Mouse (Mus musculus) olfactory bulb, adult 2 months (tissue): ENCODE data around the gene Pcsk5. TPM values are rescaled to one million over a fixed set of nuclear protein-coding genes. Genes with fewer than 3 reads are reported as not detected.

Source experiments
- H3K27ac ChIP-seq: fragments of 200-500 bp; 2 replicates; pipeline ENCODE4 v1.5.1; 2012; ENCODE audit warnings: low read depth, low read length; ENCODE audit not compliant: insufficient read depth
- H3K4me1 ChIP-seq: fragments of 200-500 bp; 2 replicates; pipeline ENCODE4 v1.6.1; 2012; ENCODE audit warnings: low read length; ENCODE audit not compliant: control insufficient read depth, insufficient read depth
- H3K4me3 ChIP-seq: fragments of 200-500 bp; 2 replicates; pipeline ENCODE4 v1.5.1; 2012; ENCODE audit warnings: mild to moderate bottlenecking, low read depth, low read length, moderate library complexity; ENCODE audit not compliant: insufficient read depth
- CTCF ChIP-seq: fragments of 200-500 bp; IDR thresholded peaks from 2 replicates; pipeline ENCODE4 v1.5.1; 2012; ENCODE audit warnings: low read depth, mild to moderate bottlenecking, low read length, moderate library complexity; ENCODE audit not compliant: insufficient read depth
- POLR2A ChIP-seq: fragments of 200-500 bp; IDR thresholded peaks from 2 replicates; pipeline ENCODE4 v1.6.1; 2012; ENCODE audit warnings: mild to moderate bottlenecking, low read depth, low read length, moderate library complexity; ENCODE audit not compliant: insufficient read depth
- WGBS: fragments of 180-500 bp; shearing (Covaris S2); methylation state at CpG from one replicate; pipeline ENCODE4 v1.1.7; 2018; 5-methylcytosine and 5-hydroxymethylcytosine counted together
- polyA plus RNA-seq: library from polyadenylated mRNA; stranded (reverse); fragments of >200 nt; gene quantifications from 2 replicates; pipeline ENCODE4 v1.2.4, GENCODE M21; 2012; ENCODE audit warnings: low replicate concordance; ENCODE audit not compliant: missing spikeins, insufficient read depth, insufficient read length

Pcsk5 gene
- polyA plus RNA-seq, 1 experiment: not detected

GRCm38 (mm10) chr19:17409351-17409750, 428.1 kb downstream of the Pcsk5 start:
- TF ChIP-seq CTCF (no peak), POLR2A (no peak)
- H3K4me3 ChIP-seq: no peak overlapping the region
- H3K27ac ChIP-seq: no peak overlapping the region
- H3K4me1 ChIP-seq: no peaks in the 10 kb centered on the region
- 69% methylated on average over 3 of the region's 3 CpGs for WGBS

DNA sequence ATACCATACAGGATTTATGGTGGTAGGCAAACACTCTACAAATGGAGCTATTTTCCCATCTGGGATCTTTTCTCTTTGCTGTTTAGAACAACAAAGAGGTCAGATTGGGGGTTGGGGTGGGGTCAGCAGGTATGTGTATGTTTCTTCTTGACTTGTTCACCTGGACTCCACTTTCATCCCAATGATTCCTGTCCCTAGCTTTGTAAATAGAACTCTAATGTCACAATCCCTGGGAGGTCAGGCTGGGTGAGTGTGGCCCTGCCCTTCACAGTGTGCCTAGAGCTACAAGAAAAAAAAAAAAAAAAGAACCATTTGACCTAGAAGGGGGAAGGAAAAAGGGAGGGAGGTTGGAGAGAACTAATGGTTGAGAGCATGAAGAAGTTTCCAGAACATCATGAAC, 428.8 kb downstream of the Pcsk5 start:
- no peak overlapping the region for H3K27ac ChIP-seq
- no peaks in the 10 kb centered on the region for H3K4me1 ChIP-seq
- TF ChIP-seq CTCF (no peak), POLR2A (no peak)
- no peak overlapping the region for H3K4me3 ChIP-seq

- TF ChIP-seq POLR2A: no peak
- TF ChIP-seq CTCF: no peak
- 93% methylated on average over 5 of the region's 5 CpGs for WGBS
- Histone ChIP-seq H3K27ac (no peak overlapping the region), H3K4me3 (no peak overlapping the region), H3K4me1 (no peaks in the 10 kb centered on the region)
These were observed 430.6 kb downstream of the Pcsk5 start for GRCm38 (mm10) chr19:17406823-17407222.

DNA sequence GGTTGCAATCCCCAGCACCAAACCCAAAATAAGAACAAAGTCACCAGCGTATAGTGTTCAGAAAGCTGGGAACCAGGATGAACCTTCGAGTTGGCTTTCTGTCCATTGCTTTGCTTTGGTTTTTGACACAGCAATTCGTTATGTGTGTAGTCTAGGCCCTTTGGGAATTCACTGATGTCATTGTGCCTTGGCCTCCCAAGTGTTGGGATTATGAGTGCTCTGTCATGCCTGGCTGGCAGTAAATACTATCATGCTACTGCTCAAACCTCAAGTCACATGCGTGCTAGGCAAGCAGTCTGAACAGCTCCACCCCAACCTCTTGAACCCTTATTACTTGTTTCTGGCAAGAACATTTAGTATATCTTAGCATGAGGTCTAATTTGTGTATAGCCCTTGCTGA, 434.3 kb downstream of the Pcsk5 start:
- TF ChIP-seq POLR2A (no peak), CTCF (no peak)
- H3K27ac ChIP-seq: no peak overlapping the region
- no peaks in the 10 kb centered on the region for H3K4me1 ChIP-seq
- whole genome bisulfite sequencing: 87% methylated on average over 4 of the region's 4 CpGs
- no peak overlapping the region for H3K4me3 ChIP-seq

- Histone ChIP-seq H3K4me3 (no peak overlapping the region), H3K4me1 (0 out of 2 replicates have a peak, but pooled peaks cover 2% of the 10 kb centered on the region), H3K27ac (no peak overlapping the region)
- TF ChIP-seq CTCF (no peak), POLR2A (no peak)
- 80% methylated on average over 4 of the region's 4 CpGs for WGBS
These were observed 436.9 kb downstream of the Pcsk5 start for GRCm38 (mm10) chr19:17400571-17400970.

DNA sequence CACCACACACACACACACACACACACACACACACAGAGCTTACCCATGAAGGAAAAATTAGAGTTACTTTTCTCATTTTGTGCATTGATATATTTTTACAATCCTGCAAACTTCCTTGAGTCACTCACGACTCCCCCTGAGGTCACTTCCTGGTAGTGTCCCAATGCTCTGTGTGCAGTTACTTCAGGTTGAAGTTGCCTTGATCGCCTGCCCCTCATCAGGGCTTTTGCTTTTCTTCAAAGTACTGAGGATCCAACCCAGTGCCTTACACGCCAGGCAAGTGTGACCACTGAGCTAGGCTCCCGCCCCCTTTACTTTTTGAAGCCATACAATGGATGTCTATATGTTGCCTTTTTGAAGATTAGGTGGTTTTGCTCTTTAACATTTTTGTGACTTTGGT, 437.5 kb downstream of the Pcsk5 start:
- Histone ChIP-seq H3K4me1 (0 out of 2 replicates have a peak, but pooled peaks cover 2% of the 10 kb centered on the region), H3K4me3 (no peak overlapping the region), H3K27ac (no peak overlapping the region)
- TF ChIP-seq CTCF (no peak), POLR2A (no peak)
- WGBS: 91% methylated on average over 4 of the region's 4 CpGs

GRCm38 (mm10) chr19:17397922-17398321, 439.5 kb downstream of the Pcsk5 start:
- no peak overlapping the region for H3K4me3 ChIP-seq
- H3K27ac ChIP-seq: no peak overlapping the region
- no peak for TF ChIP-seq POLR2A
- TF ChIP-seq CTCF: no peak
- 0 out of 2 replicates have a peak, but pooled peaks cover 2% of the 10 kb centered on the region for H3K4me1 ChIP-seq
- 80% methylated on average over 5 of the region's 5 CpGs for WGBS

GRCm38 (mm10) chr19:17396802-17397201, 440.6 kb downstream of the Pcsk5 start:
- no peak for TF ChIP-seq POLR2A
- TF ChIP-seq CTCF: no peak
- 0 out of 2 replicates have a peak, but pooled peaks cover 2% of the 10 kb centered on the region for H3K4me1 ChIP-seq
- 89% methylated on average over 4 of the region's 4 CpGs for WGBS

GRCm38 (mm10) chr19:17393841-17394591, 443.4 kb downstream of the Pcsk5 start, which contains the start of gene Rfk:
Gene Rfk (plus strand): TSS chr19:17394043.
- under 1% methylated on average over 83 of the region's 83 CpGs for WGBS

More at GRCm38 (mm10) chr19:17396802-17397201, 440.6 kb downstream of the Pcsk5 start:
- Histone ChIP-seq H3K27ac (no peak overlapping the region), H3K4me3 (no peak overlapping the region)

GRCm38 (mm10) chr19:17392866-17393265, 444.6 kb downstream of the Pcsk5 start:
- H3K4me3 ChIP-seq: no peak overlapping the region
- WGBS: 31% methylated on average over 3 of the region's 3 CpGs
- no peak overlapping the region for H3K27ac ChIP-seq
- TF ChIP-seq POLR2A: no peak
- no peak for TF ChIP-seq CTCF
- H3K4me1 ChIP-seq: 0 out of 2 replicates have a peak, but pooled peaks cover 2% of the 10 kb centered on the region

More at GRCm38 (mm10) chr19:17393841-17394591, 443.4 kb downstream of the Pcsk5 start, which contains the start of gene Rfk:
- TF ChIP-seq CTCF (no peak), POLR2A (peak; percentile 83; the same call in 1 of the 2 replicates)
- Histone ChIP-seq H3K27ac (peak within 1 kb of the TSS; percentile 1; the same call in 1 of the 2 replicates), H3K4me1 (0 out of 2 replicates have a peak, but pooled peaks cover 2% of the 10 kb centered on the region), H3K4me3 (peak within 1 kb of the TSS; percentile 67)
